Mouse (Mus musculus) macrophage (primary cell): ENCODE results near the gene Tmem236. TPM values are rescaled to one million over a fixed set of nuclear protein-coding genes. Genes with fewer than 3 reads are reported as not detected.

Source experiments
- H3K27ac ChIP-seq: fragments of 350-480 bp; formaldehyde crosslinking; 2 replicates; pipeline ENCODE4 v1.9.0; 2021
- H3K36me3 ChIP-seq: fragments of 350-480 bp; formaldehyde crosslinking; 2 replicates; pipeline ENCODE4 v1.9.0; 2021; ENCODE audit errors: inconsistent target
- H3K4me3 ChIP-seq: fragments of 350-480 bp; formaldehyde crosslinking; 2 replicates; pipeline ENCODE4 v1.9.0; 2021; ENCODE audit errors: inconsistent target
- H3K79me2 ChIP-seq: fragments of 350-480 bp; formaldehyde crosslinking; 2 replicates; pipeline ENCODE4 v1.9.0; 2021; ENCODE audit errors: inconsistent target
- WGBS: methylation state at CpG from one replicate; pipeline ENCODE4 v1.1.7; 2026; ENCODE audit warnings: inconsistent platforms; ENCODE audit not compliant: missing documents; 5-methylcytosine and 5-hydroxymethylcytosine counted together
- polyA plus RNA-seq: library from polyadenylated mRNA; stranded (reverse); fragments of 250-400 nt; gene quantifications from 3 replicates; pipeline ENCODE4 v1.2.4, GENCODE M21; 2018; ENCODE audit warnings: inconsistent platforms

Tmem236 gene
- polyA plus RNA-seq, 1 experiment from 2014 or later = not detected

DNA sequence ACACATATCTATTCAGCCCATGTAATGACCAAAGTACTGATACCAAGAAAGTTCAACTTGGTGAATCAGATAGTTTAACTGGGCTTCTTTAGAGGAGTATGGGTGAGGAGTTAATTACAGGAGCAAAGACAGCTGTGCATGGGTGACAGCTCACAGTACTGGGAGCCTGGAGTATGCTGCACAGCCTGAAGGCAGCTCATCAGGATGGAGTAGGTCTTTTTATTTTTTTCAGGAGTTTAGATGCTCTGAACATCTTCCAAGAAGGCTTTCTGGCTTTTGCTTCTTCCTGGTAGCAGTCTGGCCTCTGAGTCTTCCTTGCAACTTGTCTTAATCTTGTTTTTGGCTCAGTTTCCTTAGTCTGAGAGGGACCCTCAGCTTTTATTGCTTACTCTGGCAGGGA, 37.3 kb downstream of the Tmem236 start:
- Histone ChIP-seq H3K36me3 (no peaks in the 10 kb centered on the region), H3K4me3 (no peak overlapping the region), H3K27ac (peak overlapping the region; percentile 79), H3K79me2 (no peaks in the 10 kb centered on the region)

- H3K79me2 ChIP-seq = no peaks in the 10 kb centered on the region
- H3K36me3 ChIP-seq = no peaks in the 10 kb centered on the region
- no peak overlapping the region for H3K4me3 ChIP-seq
- 90% methylated on average over 3 of the region's 3 CpGs for WGBS
- no peak overlapping the region for H3K27ac ChIP-seq
Measured at GRCm38 (mm10) chr2:14214764-14215163, 40.4 kb downstream of the Tmem236 start.

- H3K27ac ChIP-seq = no peak overlapping the region
- WGBS = 85% methylated on average over 3 of the region's 3 CpGs
Measured at GRCm38 (mm10) chr2:14216653-14217052, 42.3 kb downstream of the Tmem236 start.

GRCm38 (mm10) chr2:14218126-14218525, 43.8 kb downstream of the Tmem236 start:
- no peak overlapping the region for H3K27ac ChIP-seq
- no peaks in the 10 kb centered on the region for H3K36me3 ChIP-seq
- H3K79me2 ChIP-seq = no peaks in the 10 kb centered on the region
- H3K4me3 ChIP-seq = no peak overlapping the region
- 95% methylated on average over 6 of the region's 6 CpGs for WGBS

More at GRCm38 (mm10) chr2:14216653-14217052, 42.3 kb downstream of the Tmem236 start:
- H3K4me3 ChIP-seq = no peak overlapping the region
- no peaks in the 10 kb centered on the region for H3K36me3 ChIP-seq
- H3K79me2 ChIP-seq = no peaks in the 10 kb centered on the region

GRCm38 (mm10) chr2:14224387-14224786, 50.1 kb downstream of the Tmem236 start:
- Histone ChIP-seq H3K36me3 (no peaks in the 10 kb centered on the region), H3K27ac (no peak overlapping the region), H3K79me2 (peaks cover 3% of the 10 kb centered on the region), H3K4me3 (no peak overlapping the region)
- WGBS = 29% methylated on average over 2 of the region's 4 CpGs

DNA sequence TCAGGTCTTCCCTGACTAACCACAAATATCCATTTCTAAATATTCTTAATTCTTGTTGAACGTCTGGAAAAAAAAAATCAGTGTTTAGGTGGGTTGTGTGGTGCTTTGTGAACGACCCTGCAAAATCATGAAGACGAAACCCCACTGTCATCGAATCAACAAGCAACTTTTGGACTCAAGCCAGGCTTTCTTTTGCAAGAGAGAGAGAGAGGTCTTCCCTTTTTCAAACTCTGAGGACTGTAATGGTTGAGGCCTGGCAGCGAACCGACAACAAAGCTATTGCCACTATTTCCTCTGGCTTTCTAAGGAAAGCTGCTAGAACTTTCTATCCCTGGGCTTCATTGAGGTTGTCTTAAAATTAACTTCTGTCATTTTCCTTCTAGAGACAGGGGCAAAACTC, 54.2 kb downstream of the Tmem236 start:
- peak overlapping the region; percentile 94 for H3K27ac ChIP-seq
- no peak overlapping the region; the same call in 1 of the 2 replicates for H3K4me3 ChIP-seq
- WGBS = 6% methylated on average over 6 of the region's 6 CpGs
- H3K36me3 ChIP-seq = no peaks in the 10 kb centered on the region
- peaks cover 44% of the 10 kb centered on the region for H3K79me2 ChIP-seq

- Histone ChIP-seq H3K36me3 (no peaks in the 10 kb centered on the region), H3K4me3 (peak within 1 kb of the TSS; percentile 75), H3K79me2 (peaks cover 51% of the 10 kb centered on the region), H3K27ac (peak within 1 kb of the TSS; percentile 94)
- 12% methylated on average over 3 of the region's 3 CpGs for WGBS
Measured at GRCm38 (mm10) chr2:14229149-14229548, 54.8 kb downstream of the Tmem236 start, which contains the start of gene Mrc1. TSS of gene Mrc1 (plus strand) at chr2:14229392.

GRCm38 (mm10) chr2:14229979-14230378, 55.7 kb downstream of the Tmem236 start:
- Histone ChIP-seq H3K4me3 (peak overlapping the region; percentile 75), H3K27ac (peak overlapping the region; percentile 94)

DNA sequence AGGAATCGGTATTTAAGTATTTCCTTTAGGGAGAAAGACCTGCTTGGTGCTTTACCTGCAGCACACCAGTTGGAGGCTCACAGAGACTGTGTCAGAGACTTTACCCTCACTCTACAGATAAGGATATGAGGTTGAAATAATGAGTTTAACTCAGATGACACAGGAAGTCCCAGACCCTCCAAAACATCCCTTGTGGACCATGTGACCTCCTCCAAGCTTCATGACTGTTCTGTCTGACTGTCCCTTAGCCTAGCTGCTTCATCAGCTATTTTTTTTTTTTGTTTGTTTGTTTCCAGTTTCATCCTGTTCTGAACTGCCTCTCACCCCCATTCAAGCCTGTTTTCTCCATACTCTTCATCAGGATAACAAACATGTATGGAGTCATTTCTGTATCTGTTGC, 58.6 kb downstream of the Tmem236 start:
- Histone ChIP-seq H3K4me3 (peak overlapping the region; percentile 23), H3K36me3 (no peaks in the 10 kb centered on the region; the same call in 1 of the 2 replicates), H3K79me2 (peaks cover 88% of the 10 kb centered on the region), H3K27ac (peak overlapping the region; percentile 62)
- WGBS = 54% methylated on average over 1 of the region's 1 CpGs

More at GRCm38 (mm10) chr2:14229979-14230378, 55.7 kb downstream of the Tmem236 start:
- 90% methylated on average over 14 of the region's 14 CpGs for WGBS
- no peaks in the 10 kb centered on the region for H3K36me3 ChIP-seq
- peaks cover 59% of the 10 kb centered on the region for H3K79me2 ChIP-seq

DNA sequence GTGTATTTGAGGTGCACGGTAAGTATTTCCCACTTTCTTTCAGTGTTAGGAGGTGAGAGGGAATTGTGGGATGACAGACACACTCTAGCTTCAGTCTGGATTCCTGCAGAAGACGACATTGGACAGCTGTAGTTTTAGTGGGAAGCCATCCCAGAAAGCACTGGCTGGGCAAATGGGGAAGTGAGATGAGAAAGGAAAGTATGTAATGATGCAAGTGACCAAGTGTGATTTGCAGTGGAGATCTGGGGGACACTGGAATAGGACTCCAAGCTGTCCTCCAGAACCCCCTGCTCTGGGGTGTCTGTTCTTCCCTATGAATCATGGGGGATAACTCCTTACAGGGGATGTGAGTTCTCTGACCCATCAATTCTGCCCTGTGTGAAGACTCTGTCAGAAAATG, 59.7 kb downstream of the Tmem236 start:
- H3K36me3 ChIP-seq = peaks cover 7% of the 10 kb centered on the region; the same call in 1 of the 2 replicates
- peak overlapping the region; percentile 62 for H3K27ac ChIP-seq
- no peak overlapping the region for H3K4me3 ChIP-seq
- WGBS = 40% methylated on average over 2 of the region's 2 CpGs
- peaks cover 99% of the 10 kb centered on the region for H3K79me2 ChIP-seq

DNA sequence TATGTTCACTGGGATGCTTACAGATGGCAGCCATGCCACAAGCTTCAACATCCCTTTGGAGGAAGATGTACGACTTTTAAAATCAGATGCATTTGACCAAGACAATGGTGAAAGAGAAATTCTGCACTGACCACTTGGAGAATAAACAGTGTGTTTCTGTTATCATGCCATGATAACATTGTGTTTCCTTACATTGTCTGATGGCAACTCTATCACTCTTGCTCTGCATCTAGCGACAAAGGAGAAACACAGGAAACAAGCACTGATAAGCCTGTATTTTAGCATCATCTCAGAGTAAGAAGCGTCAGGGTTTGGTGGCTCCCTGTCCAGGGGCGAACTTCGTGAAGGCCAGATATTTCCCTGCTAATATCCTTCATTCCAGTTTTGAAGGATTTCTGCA, 61.0 kb downstream of the Tmem236 start:
- Histone ChIP-seq H3K4me3 (no peak overlapping the region), H3K36me3 (peaks cover 9% of the 10 kb centered on the region; the same call in 1 of the 2 replicates), H3K79me2 (peaks cover 100% of the 10 kb centered on the region), H3K27ac (no peak overlapping the region)
- WGBS = 97% methylated on average over 5 of the region's 5 CpGs

DNA sequence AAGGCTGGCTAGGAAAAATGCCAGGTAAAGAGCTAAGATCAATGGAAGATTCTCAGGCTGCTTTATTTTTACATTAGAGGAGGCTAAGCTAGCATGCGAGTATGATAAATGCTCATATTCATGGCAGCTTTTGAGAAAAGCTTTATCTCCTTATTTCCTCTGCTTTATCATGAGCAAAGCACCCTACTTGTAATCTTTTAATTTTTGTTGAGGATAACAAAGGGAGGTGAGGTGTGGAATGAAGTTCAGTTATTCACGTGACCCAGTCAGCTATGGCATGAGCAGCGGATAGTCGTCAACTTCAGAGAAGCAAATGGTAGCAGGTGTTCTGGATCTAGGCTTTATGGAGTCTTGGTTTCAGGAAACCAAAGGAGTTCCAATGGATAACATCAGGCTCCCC, 62.6 kb downstream of the Tmem236 start:
- H3K4me3 ChIP-seq = no peak overlapping the region
- H3K79me2 ChIP-seq = peaks cover 100% of the 10 kb centered on the region
- WGBS = 98% methylated on average over 4 of the region's 4 CpGs
- no peak overlapping the region for H3K27ac ChIP-seq
- H3K36me3 ChIP-seq = peaks cover 9% of the 10 kb centered on the region; the same call in 1 of the 2 replicates

DNA sequence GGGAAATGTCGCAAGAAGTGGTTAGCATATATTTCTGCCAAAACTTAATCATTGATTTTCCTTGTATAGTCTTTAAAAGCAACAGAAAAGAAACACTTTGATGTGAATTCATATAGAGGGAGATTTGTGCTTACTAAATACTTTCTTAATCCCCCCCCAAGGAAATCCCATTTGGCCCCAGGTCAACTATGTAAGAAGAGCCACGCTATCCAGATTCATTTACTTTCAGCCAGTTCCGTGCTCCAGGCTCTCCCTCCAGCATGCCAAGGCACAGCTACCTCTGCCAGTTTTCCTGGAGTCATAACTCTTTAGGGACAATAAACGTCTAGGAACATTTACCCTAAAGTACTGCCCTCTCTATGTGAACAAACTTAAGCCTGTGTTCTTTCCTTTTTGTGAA, 63.4 kb downstream of the Tmem236 start:
- H3K4me3 ChIP-seq = no peak overlapping the region
- H3K36me3 ChIP-seq = peaks cover 9% of the 10 kb centered on the region; the same call in 1 of the 2 replicates
- peaks cover 100% of the 10 kb centered on the region for H3K79me2 ChIP-seq
- 69% methylated on average over 4 of the region's 4 CpGs for WGBS
- no peak overlapping the region for H3K27ac ChIP-seq

GRCm38 (mm10) chr2:14239151-14239550, 64.8 kb downstream of the Tmem236 start:
- Histone ChIP-seq H3K36me3 (peaks cover 9% of the 10 kb centered on the region; the same call in 1 of the 2 replicates), H3K79me2 (peaks cover 96% of the 10 kb centered on the region), H3K27ac (no peak overlapping the region), H3K4me3 (no peak overlapping the region)
- WGBS = 87% methylated on average over 5 of the region's 5 CpGs

- WGBS = 89% methylated on average over 5 of the region's 5 CpGs
- Histone ChIP-seq H3K79me2 (peaks cover 75% of the 10 kb centered on the region), H3K4me3 (no peak overlapping the region), H3K36me3 (peaks cover 31% of the 10 kb centered on the region), H3K27ac (peak overlapping the region; percentile 19)
Measured at GRCm38 (mm10) chr2:14244157-14244556, 69.8 kb downstream of the Tmem236 start.

GRCm38 (mm10) chr2:14244668-14245067, 70.3 kb downstream of the Tmem236 start:
- no peak overlapping the region for H3K4me3 ChIP-seq
- peaks cover 70% of the 10 kb centered on the region for H3K79me2 ChIP-seq
- H3K27ac ChIP-seq = peak overlapping the region; percentile 60
- peaks cover 33% of the 10 kb centered on the region for H3K36me3 ChIP-seq
- 0% methylated on average over 2 of the region's 2 CpGs for WGBS
